Mouse (Mus musculus) G1E (cell line): ENCODE data around the gene 9130230L23Rik.

Experiments used
- CTCF ChIP-seq: IDR thresholded peaks from 2 replicates; pipeline ENCODE4 v1.5.1; 2012; ENCODE audit warnings: low read depth, low read length, inconsistent platforms, mixed read lengths
- GATA1 ChIP-seq: IDR thresholded peaks from 2 replicates; pipeline ENCODE4 v1.6.1; 2012; ENCODE audit warnings: borderline replicate concordance, low read length, inconsistent platforms, mixed read lengths
- GATA2 ChIP-seq: IDR thresholded peaks from 2 replicates; pipeline ENCODE4 v1.6.1; 2012; ENCODE audit warnings: low read depth, low read length, inconsistent platforms, borderline replicate concordance
- POLR2AphosphoS5 ChIP-seq: IDR thresholded peaks from 2 replicates; pipeline ENCODE4 v1.6.1; 2012; ENCODE audit warnings: low read depth, low read length, inconsistent platforms; ENCODE audit not compliant: insufficient replicate concordance
- TAL1 ChIP-seq: conservative IDR thresholded peaks from 2 replicates; pipeline ENCODE4 v1.6.1; 2012; ENCODE audit warnings: low read depth, low read length, inconsistent platforms, mixed read lengths

DNA sequence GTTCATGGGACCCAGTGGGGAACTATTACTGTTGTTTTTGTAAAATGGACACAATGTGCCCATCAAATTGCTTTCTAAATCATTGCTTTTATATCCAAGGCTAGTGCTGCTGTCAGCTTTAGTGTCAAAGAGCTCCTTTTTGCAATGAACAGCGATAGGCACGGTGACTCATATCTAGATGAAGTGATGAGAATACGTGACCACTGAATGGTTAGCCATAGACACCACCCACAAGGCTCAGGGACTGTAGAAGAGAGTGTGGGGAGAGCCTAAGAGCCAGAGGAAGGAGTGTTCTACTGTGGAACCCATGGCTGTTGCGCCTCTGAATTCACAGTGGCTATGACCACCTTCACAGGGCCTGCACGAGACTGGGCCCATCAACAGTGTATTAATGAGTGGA lies 17.7 kb downstream of the 9130230L23Rik start:
- TF ChIP-seq CTCF (no peak), POLR2AphosphoS5 (no peak), GATA1 (no peak), TAL1 (no peak), GATA2 (no peak)
